Mouse (Mus musculus) liver, embryonic 14.5 days (tissue): ENCODE measurements around the gene Scgb1c1.

Source experiments
- CTCF ChIP-seq: IDR thresholded peaks from 2 replicates; pipeline ENCODE4 v1.5.1; 2016; ENCODE audit warnings: antibody characterized with exemption, low read depth, control low read depth
- EP300 ChIP-seq: IDR thresholded peaks from 2 replicates; pipeline ENCODE4 v1.6.1; 2016; ENCODE audit warnings: antibody characterized with exemption, low read depth

GRCm38 (mm10) chr7:140853386-140853785, 8.0 kb downstream of the Scgb1c1 start:
- TF ChIP-seq EP300 (no peak), CTCF (no peak)
